Mouse (Mus musculus): Measurements from ENCODE around the gene Arhgdig. TPM values are rescaled to one million over a fixed set of nuclear protein-coding genes. Genes with fewer than 3 reads are reported as not detected.

Gene Arhgdig
- polyA plus RNA-seq (2014; fragmentation: Nextera tagmentation; extraction: Ambion mirVana): 34.0 and 39.2 TPM in 2 replicates

DNA sequence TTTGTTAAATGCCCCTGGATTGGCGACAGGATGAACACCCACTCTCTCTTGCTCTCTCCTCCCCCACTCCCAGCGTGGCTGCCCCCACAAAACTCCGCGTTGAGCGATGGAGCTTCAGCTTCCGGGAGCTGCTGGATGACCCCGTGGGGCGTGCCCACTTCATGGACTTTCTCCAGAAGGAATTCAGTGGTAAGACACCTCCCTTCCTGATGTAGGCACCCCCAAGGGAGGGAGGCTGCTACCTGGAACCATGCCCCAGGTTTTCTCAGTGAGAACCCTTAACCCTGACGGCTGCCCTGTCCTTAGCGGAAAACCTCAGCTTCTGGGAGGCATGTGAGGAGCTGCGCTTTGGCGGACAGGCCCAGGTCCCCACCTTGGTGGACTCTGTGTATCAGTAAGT, at the start of gene Arhgdig:
Arhgdig (minus strand) TSS at position 101 of the 400 bp plus-strand sequence.
- H3K36me3 ChIP-seq (ENCODE audit: control insufficient read depth, insufficient read depth, low read length): no peaks in the 10 kb centered on the region
- H3K27me3 ChIP-seq (replicated peaks; ENCODE audit: control insufficient read depth, insufficient read depth, low read length): peaks cover 20% of the 10 kb centered on the region
- DNase-seq (ENCODE audit: low spot score): no peak
- no peak within 1 kb of the TSS for H3K27ac ChIP-seq (replicated peaks; ENCODE audit: low read depth, low read length)
- H3K4me2 ChIP-seq (ENCODE audit: low read depth, low read length): no peak within 1 kb of the TSS
- H3K9ac ChIP-seq (ENCODE audit: low read depth, low read length): no peak within 1 kb of the TSS
- no peaks in the 10 kb centered on the region for H3K9me3 ChIP-seq (ENCODE audit: control insufficient read depth, low read length)
- 92% methylated on average over 12 of the region's 12 CpGs for WGBS
- no peak for ATAC-seq (ENCODE audit: low read depth)
- no peak within 1 kb of the TSS for H3K4me3 ChIP-seq (ENCODE audit: low read depth, low read length)
- peaks cover 7% of the 10 kb centered on the region; the same call in 1 of the 2 replicates for H3K4me1 ChIP-seq (ENCODE audit: control insufficient read depth, insufficient read depth, low read length)

DNA sequence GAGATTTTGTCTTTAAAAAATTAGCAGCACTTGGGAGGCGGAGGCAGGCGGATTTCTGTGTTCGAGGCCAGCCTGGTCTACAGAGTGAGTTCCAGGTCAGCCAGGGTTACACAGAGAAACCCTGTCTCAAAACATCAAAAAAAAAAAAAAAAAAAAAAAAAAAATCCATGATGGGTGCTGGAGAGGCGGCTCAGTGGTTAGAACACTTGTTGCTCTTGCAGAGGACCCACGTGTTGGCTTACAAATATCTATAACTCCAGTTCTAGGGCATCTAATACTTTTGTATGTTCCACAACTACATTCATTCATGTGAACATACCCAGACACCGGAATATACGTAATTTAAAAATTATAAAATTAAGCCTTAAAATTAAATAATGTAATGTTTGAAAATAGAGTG, 47.7 kb upstream of the Arhgdig start:
- peaks cover 51% of the 10 kb centered on the region for H3K36me3 ChIP-seq (ENCODE audit: control insufficient read depth, insufficient read depth, low read length)
- no peaks in the 10 kb centered on the region for H3K27me3 ChIP-seq (replicated peaks; ENCODE audit: control insufficient read depth, insufficient read depth, low read length)
- 0 out of 2 replicates have a peak, but pooled peaks cover 10% of the 10 kb centered on the region for H3K4me1 ChIP-seq (ENCODE audit: control insufficient read depth, insufficient read depth, low read length)
- no peak for DNase-seq (ENCODE audit: low spot score)
- no peak overlapping the region for H3K9ac ChIP-seq (ENCODE audit: low read depth, low read length)
- no peak overlapping the region for H3K27ac ChIP-seq (replicated peaks; ENCODE audit: low read depth, low read length)
- 92% methylated on average over 7 of the region's 7 CpGs for WGBS
- no peak overlapping the region for H3K4me3 ChIP-seq (ENCODE audit: low read depth, low read length)
- ATAC-seq (ENCODE audit: low read depth): no peak
- no peaks in the 10 kb centered on the region for H3K9me3 ChIP-seq (ENCODE audit: control insufficient read depth, low read length)
- no peak overlapping the region for H3K4me2 ChIP-seq (ENCODE audit: low read depth, low read length)

DNA sequence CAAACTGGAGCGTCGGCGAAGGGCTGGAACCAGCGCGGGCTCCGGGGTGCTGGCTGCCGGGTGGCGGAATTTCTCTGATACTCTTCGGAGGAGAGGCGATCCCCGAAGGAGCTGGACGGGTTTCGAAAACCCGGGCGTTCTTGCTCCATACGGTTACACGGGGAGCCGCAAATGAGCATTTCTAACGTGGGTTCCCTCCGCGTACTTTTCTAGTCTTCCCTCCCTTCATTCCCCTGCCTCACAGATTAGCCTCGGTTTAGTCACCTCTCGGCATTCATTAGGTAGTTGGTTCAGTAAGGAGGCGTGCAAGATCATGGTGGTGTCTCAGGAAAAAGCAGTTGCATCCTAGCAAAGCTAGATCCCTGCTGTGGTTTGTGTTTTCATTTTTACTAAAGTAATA, 45.8 kb upstream of the Arhgdig start:
- peaks cover 33% of the 10 kb centered on the region for H3K36me3 ChIP-seq (ENCODE audit: control insufficient read depth, insufficient read depth, low read length)
- DNase-seq (ENCODE audit: low spot score) (no peak), ATAC-seq (ENCODE audit: low read depth) (peak; percentile 7)
- H3K27me3 ChIP-seq (replicated peaks; ENCODE audit: control insufficient read depth, insufficient read depth, low read length): no peaks in the 10 kb centered on the region
- WGBS: 0% methylated on average over 11 of the region's 24 CpGs
- H3K4me3 ChIP-seq (ENCODE audit: low read depth, low read length): peak overlapping the region; percentile 97
- H3K9me3 ChIP-seq (ENCODE audit: control insufficient read depth, low read length): no peaks in the 10 kb centered on the region
- peak overlapping the region; percentile 99 for H3K27ac ChIP-seq (replicated peaks; ENCODE audit: low read depth, low read length)
- H3K4me2 ChIP-seq (ENCODE audit: low read depth, low read length): peak overlapping the region; percentile 90
- 0 out of 2 replicates have a peak, but pooled peaks cover 10% of the 10 kb centered on the region for H3K4me1 ChIP-seq (ENCODE audit: control insufficient read depth, insufficient read depth, low read length)
- peak overlapping the region; percentile 99 for H3K9ac ChIP-seq (ENCODE audit: low read depth, low read length)

DNA sequence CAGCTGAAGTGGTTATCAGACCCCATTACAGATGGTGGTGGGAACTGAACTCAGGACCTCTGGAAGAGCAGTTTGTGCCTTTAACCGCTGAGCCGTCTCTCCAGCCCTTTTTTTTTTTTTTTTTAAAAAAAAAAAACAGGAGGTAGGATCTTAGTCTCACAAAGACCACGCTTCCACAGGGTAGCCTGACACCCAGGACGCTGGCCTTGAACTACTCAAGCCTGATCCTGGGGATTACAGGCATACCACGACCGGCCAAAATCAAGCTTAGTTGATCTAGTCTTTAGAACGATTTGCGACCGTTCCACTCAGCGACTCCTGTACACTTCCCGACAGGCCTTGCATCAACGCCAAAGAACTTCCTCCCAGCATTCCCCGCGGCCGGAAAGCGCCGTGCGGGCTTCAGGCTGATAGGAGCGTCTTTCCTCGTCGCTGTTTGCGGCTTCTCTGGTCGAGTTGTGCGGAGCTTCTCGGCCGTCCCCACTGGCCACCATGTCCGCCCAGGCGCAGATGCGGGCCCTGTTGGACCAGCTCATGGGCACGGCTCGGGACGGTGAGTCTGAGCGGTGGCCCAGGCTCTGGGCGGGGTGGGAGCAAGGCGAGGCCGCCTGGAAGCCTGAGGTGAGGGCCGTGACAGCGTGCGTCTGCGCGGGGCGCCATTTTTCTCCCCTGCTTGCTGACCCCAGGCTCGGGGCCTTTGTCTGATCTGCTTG, 45.1 kb upstream of the Arhgdig start, which contains the start of gene Luc7l:
Luc7l (plus strand) TSS at position 358 of the 713 bp plus-strand sequence.
- Histone ChIP-seq H3K4me3 (ENCODE audit: low read depth, low read length) (peak within 1 kb of the TSS; percentile 97), H3K27ac (replicated peaks; ENCODE audit: low read depth, low read length) (peak within 1 kb of the TSS; percentile 99), H3K27me3 (replicated peaks; ENCODE audit: control insufficient read depth, insufficient read depth, low read length) (no peaks in the 10 kb centered on the region), H3K4me1 (ENCODE audit: control insufficient read depth, insufficient read depth, low read length) (0 out of 2 replicates have a peak, but pooled peaks cover 10% of the 10 kb centered on the region), H3K9ac (ENCODE audit: low read depth, low read length) (peak within 1 kb of the TSS; percentile 99), H3K4me2 (ENCODE audit: low read depth, low read length) (peak within 1 kb of the TSS; percentile 90), H3K36me3 (ENCODE audit: control insufficient read depth, insufficient read depth, low read length) (peaks cover 26% of the 10 kb centered on the region), H3K9me3 (ENCODE audit: control insufficient read depth, low read length) (no peaks in the 10 kb centered on the region)
- under 1% methylated on average over 31 of the region's 43 CpGs for WGBS
- ATAC-seq (ENCODE audit: low read depth) (peak; percentile 97), DNase-seq (ENCODE audit: low spot score) (peak; percentile 97)

DNA sequence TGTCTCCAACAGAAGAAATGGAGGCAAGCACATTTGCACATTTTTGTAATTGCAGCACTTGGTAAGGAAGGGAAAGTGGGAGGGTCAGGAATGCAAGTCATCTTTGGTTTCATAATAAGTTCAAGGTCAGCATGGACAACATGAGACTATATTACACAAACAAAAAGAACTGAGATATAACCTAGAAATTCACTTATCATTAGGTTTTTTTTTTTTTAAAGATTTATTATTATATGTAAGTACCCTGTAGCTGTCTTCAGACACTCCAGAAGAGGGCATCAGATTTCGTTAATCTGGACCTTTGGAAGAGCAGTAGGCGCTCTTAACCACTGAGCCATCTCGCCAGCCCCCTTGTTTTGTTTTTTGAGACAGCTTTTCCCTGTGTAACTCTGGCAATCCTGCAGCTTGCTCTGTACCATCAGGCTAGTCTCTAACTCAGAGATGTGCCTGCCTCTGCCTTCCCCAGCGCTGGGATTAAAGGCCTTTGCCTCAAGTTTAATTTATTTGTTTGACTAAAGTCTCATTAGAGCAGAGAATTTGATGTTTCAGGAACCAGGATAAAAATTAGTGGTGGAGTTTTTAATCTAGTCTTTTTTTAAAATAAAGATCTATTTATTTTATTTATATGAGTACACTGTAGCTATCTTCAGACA, 44.4 kb upstream of the Arhgdig start:
- no peak for DNase-seq (ENCODE audit: low spot score)
- 51% methylated on average over 4 of the region's 4 CpGs for whole genome bisulfite sequencing
- peak overlapping the region; percentile 99 for H3K27ac ChIP-seq (replicated peaks; ENCODE audit: low read depth, low read length)
- peak overlapping the region; percentile 99; the same call in 1 of the 2 replicates for H3K9ac ChIP-seq (ENCODE audit: low read depth, low read length)
- peak overlapping the region; percentile 90 for H3K4me2 ChIP-seq (ENCODE audit: low read depth, low read length)
- H3K27me3 ChIP-seq (replicated peaks; ENCODE audit: control insufficient read depth, insufficient read depth, low read length): no peaks in the 10 kb centered on the region
- H3K4me3 ChIP-seq (ENCODE audit: low read depth, low read length): peak overlapping the region; percentile 97
- peaks cover 20% of the 10 kb centered on the region for H3K36me3 ChIP-seq (ENCODE audit: control insufficient read depth, insufficient read depth, low read length)
- 0 out of 2 replicates have a peak, but pooled peaks cover 10% of the 10 kb centered on the region for H3K4me1 ChIP-seq (ENCODE audit: control insufficient read depth, insufficient read depth, low read length)
- ATAC-seq (ENCODE audit: low read depth): no peak
- no peaks in the 10 kb centered on the region for H3K9me3 ChIP-seq (ENCODE audit: control insufficient read depth, low read length)

DNA sequence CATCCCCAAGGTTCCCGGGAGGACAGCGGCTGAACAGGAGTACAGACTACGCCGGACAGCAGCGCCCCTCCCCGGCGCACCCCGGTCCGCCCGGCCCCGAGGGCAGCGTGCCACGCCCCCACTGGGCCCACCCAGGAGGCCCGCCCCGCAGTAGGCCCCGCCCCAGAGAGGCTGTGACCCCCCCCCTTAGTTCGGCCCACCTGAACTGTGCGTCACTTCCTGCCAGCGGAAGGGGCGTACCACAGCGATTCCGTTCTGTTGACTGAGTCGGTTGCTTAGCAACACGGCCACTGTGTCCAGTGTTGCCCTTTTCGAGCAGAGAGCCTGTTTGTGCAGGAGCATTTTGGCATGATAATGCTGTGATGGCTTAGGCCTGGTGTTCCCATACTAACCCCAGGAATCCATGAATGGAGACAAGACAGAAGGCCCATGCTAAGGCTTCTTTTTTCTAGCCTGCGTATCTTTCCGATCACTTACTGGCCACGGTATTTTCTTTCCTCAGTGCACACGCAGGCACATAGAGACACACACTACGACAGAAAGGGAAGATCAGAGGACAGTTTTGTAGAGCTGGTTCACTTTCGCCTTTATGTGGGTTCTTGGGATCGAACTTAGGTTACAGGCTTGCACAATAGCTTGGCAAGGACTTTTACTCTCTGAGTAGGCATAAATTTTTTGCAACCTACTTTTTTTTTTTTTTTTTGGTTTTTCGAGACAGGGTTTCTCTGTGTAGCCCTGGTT, 36.7 kb upstream of the Arhgdig start, which contains the start of gene Fam234a:
Fam234a (minus strand) TSS at position 142 of the 741 bp plus-strand sequence.
- DNase-seq (ENCODE audit: low spot score) (peak; percentile 98), ATAC-seq (ENCODE audit: low read depth) (peak; percentile 97)
- H3K9ac ChIP-seq (ENCODE audit: low read depth, low read length): peak within 1 kb of the TSS; percentile 74
- H3K36me3 ChIP-seq (ENCODE audit: control insufficient read depth, insufficient read depth, low read length): no peaks in the 10 kb centered on the region
- peak within 1 kb of the TSS; percentile 87 for H3K27ac ChIP-seq (replicated peaks; ENCODE audit: low read depth, low read length)
- H3K4me2 ChIP-seq (ENCODE audit: low read depth, low read length): peak within 1 kb of the TSS; percentile 74
- no peaks in the 10 kb centered on the region for H3K27me3 ChIP-seq (replicated peaks; ENCODE audit: control insufficient read depth, insufficient read depth, low read length)
- peaks cover 6% of the 10 kb centered on the region for H3K4me1 ChIP-seq (ENCODE audit: control insufficient read depth, insufficient read depth, low read length)
- 7% methylated on average over 27 of the region's 33 CpGs for WGBS
- H3K9me3 ChIP-seq (ENCODE audit: control insufficient read depth, low read length): no peaks in the 10 kb centered on the region
- peak within 1 kb of the TSS; percentile 84 for H3K4me3 ChIP-seq (ENCODE audit: low read depth, low read length)

- WGBS: under 1% methylated on average over 23 of the region's 32 CpGs
- Histone ChIP-seq H3K4me3 (ENCODE audit: low read depth, low read length) (peak overlapping the region; percentile 84), H3K4me2 (ENCODE audit: low read depth, low read length) (peak overlapping the region; percentile 74), H3K9ac (ENCODE audit: low read depth, low read length) (peak overlapping the region; percentile 74), H3K9me3 (ENCODE audit: control insufficient read depth, low read length) (no peaks in the 10 kb centered on the region), H3K36me3 (ENCODE audit: control insufficient read depth, insufficient read depth, low read length) (no peaks in the 10 kb centered on the region), H3K27ac (replicated peaks; ENCODE audit: low read depth, low read length) (peak overlapping the region; percentile 74), H3K27me3 (replicated peaks; ENCODE audit: control insufficient read depth, insufficient read depth, low read length) (no peaks in the 10 kb centered on the region), H3K4me1 (ENCODE audit: control insufficient read depth, insufficient read depth, low read length) (peaks cover 6% of the 10 kb centered on the region)
- peak; percentile 63 for DNase-seq (ENCODE audit: low spot score)
- peak; percentile 80 for ATAC-seq (ENCODE audit: low read depth)
These were observed 36.0 kb upstream of the Arhgdig start for GRCm38 (mm10) chr17:26243471-26244100.

GRCm38 (mm10) chr17:26240990-26241389, 33.4 kb upstream of the Arhgdig start:
- no peak overlapping the region for H3K4me2 ChIP-seq (ENCODE audit: low read depth, low read length)
- no peaks in the 10 kb centered on the region for H3K9me3 ChIP-seq (ENCODE audit: control insufficient read depth, low read length)
- no peak overlapping the region for H3K4me3 ChIP-seq (ENCODE audit: low read depth, low read length)
- no peaks in the 10 kb centered on the region for H3K27me3 ChIP-seq (replicated peaks; ENCODE audit: control insufficient read depth, insufficient read depth, low read length)
- DNase-seq (ENCODE audit: low spot score): no peak
- H3K9ac ChIP-seq (ENCODE audit: low read depth, low read length): no peak overlapping the region
- H3K36me3 ChIP-seq (ENCODE audit: control insufficient read depth, insufficient read depth, low read length): no peaks in the 10 kb centered on the region
- peaks cover 6% of the 10 kb centered on the region for H3K4me1 ChIP-seq (ENCODE audit: control insufficient read depth, insufficient read depth, low read length)
- WGBS: 75% methylated on average over 6 of the region's 6 CpGs
- H3K27ac ChIP-seq (replicated peaks; ENCODE audit: low read depth, low read length): no peak overlapping the region
- ATAC-seq (ENCODE audit: low read depth): no peak

Measured in embryonic facial prominence, embryonic 14.5 days (tissue).